Mouse (Mus musculus) lung, postnatal 14 days (tissue): ENCODE results near the gene Neurod6.
"Not testable (repeated sequence)": the region's sequence is repeated elsewhere in the genome, so short reads cannot be mapped to it uniquely, and the experiment has no call there.

Experiments
- DNase-seq: peaks from one replicate; pipeline ENCODE4 v3.0.0; 2021

Neurod6 gene

DNA sequence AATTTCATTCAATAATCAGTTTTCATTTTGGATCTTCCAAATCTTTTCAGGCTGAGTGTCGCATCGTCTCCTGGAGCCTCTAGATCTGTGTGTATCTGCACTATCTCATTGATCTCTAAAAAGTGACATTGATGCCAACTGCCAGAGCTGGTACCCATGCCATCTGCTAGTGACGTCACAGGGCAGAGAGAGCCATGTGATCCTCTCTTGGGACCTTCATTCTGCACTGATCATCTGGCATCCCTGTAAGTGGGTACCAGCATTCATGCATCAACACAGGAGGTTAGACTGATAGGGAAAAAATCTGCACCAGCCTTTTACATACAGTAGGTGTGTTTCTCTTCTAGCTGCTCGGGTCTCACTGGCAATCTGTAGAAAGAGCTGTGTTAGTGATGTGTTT, at the start of gene Neurod6:
Neurod6 (minus strand) TSS at position 290 of the 400 bp plus-strand sequence.
- DNase-seq, result no peak

- DNase-seq, result peak; percentile 60
Observed at GRCm38 (mm10) chr6:55717209-55717608, 36.1 kb upstream of the Neurod6 start.

- DNase-seq, result no peak
Observed at GRCm38 (mm10) chr6:55715446-55715845, 34.4 kb upstream of the Neurod6 start.

GRCm38 (mm10) chr6:55710913-55711312, 29.9 kb upstream of the Neurod6 start:
- not testable (repeated sequence) for DNase-seq

- DNase-seq, result no peak
Observed at GRCm38 (mm10) chr6:55704759-55705104, 23.7 kb upstream of the Neurod6 start.

DNA sequence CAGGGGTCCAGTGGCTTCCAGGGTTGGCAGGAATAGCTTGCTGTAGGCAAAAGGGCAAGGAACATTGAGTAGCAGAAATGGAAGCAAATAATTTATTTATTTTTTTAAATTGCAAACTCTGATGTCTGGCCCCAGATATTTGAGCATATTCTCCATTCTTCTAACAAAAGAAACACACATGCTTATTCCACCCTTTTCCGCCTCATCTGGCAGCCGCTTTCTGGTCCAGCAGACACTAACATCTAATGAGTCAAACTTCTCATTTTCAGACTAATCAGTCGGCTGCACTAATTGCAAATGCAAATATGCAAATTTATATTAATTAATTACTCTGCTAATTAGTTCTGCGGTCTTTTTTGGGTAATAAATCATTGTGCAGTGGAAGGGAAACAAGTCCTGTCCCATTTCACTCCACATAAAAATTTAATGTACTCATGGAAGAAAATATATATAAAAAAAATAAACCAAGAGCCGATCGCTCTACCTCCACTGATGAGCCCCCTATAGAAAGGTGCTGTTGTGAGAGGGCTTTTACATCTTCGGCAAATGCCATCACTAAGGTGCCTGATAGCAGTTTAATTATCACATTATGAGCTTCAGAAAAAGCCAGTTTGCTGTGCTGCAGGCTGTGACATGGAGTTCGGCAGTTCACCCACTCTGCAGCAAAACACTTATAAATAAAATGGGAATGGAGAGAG, 23.1 kb upstream of the Neurod6 start:
- no peak for DNase-seq

- no peak for DNase-seq
Observed at GRCm38 (mm10) chr6:55700392-55701386, 19.6 kb upstream of the Neurod6 start.

DNA sequence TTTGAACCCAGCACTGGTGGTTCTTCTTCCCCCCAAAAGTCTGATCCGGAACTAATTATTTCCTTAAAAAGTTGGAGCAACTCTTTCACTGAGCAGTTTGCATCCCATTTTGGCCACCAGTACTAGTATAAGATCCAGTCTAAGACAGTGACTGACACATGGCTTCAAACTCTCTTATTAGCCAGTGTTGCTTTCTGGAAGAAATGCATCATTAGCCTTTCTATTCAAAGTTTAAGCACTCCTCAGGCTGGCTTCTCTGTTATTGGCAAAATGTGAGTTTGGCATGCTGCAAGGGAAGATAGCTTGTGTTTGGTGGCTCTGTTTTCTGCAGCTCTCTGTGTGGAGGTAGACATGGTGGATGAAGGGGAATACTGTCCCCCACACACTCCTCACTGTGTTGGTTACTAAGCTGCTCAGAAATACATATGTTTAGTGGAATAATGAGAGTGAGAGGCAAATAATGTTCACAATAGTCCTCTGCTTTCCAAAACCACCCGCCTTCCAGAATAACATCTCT, 9.0 kb upstream of the Neurod6 start:
- no peak for DNase-seq

DNA sequence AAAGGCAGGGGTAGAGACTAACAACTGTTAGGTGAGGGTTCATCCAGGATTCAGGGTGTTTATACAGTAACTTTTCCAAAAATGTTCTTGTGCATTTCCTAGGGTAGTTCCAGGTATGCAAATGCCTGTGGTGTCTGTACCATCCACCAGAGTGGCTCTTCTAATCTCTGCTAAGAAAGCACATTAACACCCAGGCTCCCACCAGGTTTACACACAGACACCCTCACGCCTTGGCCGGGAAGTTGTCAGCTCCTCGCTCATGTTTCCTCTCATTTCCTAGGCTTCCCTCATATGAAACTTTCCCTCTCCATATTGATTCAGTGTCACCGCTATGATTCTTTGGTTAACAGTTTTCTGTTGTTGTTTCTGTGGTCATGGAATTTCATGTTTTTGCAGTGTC, 2.4 kb upstream of the Neurod6 start:
- DNase-seq, result no peak

DNA sequence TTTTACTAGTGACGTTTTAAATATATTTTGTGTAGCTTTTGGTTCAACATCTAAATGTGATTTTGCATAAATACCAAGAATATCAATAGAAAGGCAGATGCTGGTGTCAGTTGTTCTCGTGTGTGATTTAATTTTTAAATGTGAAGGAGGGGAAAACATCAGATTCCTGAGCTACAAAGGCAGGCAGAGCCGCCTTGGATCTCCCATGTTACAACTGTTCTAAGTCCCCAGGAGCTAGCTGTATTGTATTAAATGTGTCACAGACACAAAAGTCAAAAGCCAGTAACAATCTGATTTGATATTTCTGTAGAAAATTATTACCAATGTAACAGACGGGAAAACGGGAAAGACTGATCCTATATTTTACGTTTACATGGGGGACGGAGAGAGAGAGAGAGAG, 1.8 kb upstream of the Neurod6 start:
- DNase-seq, result no peak

- DNase-seq, result no peak
Observed at GRCm38 (mm10) chr6:55678571-55679185, 2.4 kb downstream of the Neurod6 start.

GRCm38 (mm10) chr6:55677326-55677725, 3.7 kb downstream of the Neurod6 start:
- no peak for DNase-seq

GRCm38 (mm10) chr6:55676663-55677311, 4.3 kb downstream of the Neurod6 start:
- no peak for DNase-seq

GRCm38 (mm10) chr6:55676141-55676662, 4.9 kb downstream of the Neurod6 start:
- no peak for DNase-seq

DNA sequence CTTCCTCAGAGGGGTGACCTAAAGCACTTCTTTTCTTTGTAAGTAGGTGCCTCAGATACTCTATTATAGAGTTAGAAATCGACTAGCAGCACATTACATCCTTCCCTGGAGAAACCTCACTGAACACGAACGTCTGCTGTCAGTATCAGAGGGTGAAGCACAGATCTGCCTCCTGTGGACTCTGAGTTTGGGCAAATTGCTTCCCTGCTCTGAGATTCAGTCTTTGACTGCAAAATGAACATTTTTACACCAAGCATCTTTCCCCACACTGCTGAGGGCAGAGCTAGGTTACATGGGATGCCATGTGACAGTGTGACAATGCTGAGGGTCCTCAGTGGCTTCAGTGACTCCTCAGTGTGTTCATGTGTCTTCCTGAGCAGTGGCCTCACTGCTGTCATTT, 13.3 kb downstream of the Neurod6 start:
- no peak for DNase-seq

DNA sequence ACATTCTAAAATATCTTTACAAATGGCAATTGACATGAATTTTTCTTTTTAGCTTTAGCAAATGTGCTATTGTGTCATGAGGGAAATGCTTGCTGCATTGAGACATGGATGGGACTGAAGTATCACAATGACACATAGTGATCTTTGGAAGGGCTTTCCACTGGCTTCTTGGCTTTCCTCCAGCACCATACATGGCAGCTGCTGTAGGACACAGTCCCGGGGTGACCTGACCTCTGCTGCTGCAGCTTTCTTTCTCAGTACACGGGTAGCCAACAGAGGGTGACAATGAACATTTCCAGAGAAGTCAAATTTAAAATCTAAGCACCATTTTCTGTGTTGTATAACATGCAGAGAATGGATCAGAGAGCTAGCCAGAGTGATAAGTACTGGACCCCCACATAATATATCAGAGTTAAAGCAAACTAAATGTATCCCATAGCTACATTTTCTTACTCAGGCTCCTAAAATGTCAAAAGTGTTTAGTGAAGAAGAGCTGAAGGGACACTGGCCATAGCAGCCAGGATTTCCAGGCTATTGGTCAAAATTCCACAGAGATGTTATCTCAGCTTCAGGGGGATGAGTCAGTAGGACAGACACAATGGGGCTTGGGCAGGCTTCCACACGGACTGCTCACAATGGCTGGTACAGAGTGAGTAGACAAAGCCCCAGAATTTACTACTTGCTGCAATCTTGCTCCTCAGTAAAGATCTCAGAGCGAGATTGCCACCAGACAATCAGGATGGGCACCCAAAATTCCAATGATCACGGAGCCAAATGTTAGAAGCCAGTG, 19.7 kb downstream of the Neurod6 start:
- DNase-seq, result no peak

- DNase-seq, result no peak
Observed at GRCm38 (mm10) chr6:55649996-55650395, 31.1 kb downstream of the Neurod6 start.

- DNase-seq, result no peak
Observed at GRCm38 (mm10) chr6:55649581-55649980, 31.5 kb downstream of the Neurod6 start.

DNA sequence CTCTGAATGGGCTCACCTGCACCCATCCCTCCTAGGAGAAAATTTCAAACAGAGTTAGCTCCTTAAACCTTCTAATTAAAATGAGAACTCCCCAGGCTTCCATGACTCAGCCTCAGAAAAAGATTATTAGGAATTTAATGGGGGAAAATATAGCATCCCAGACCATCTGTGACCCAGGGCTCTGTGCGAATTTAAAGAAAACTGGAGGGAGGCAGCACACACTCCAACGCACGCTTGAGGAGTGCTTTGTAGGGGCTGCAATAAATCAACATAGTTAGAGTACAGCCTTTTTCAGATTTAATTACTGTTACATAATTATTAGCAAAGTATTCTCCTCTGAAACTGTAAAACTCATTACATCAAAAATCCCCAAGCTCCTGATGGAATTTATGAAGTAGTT, 32.2 kb downstream of the Neurod6 start:
- no peak for DNase-seq

- DNase-seq, result no peak
Observed at GRCm38 (mm10) chr6:55647771-55648280, 33.2 kb downstream of the Neurod6 start.

DNA sequence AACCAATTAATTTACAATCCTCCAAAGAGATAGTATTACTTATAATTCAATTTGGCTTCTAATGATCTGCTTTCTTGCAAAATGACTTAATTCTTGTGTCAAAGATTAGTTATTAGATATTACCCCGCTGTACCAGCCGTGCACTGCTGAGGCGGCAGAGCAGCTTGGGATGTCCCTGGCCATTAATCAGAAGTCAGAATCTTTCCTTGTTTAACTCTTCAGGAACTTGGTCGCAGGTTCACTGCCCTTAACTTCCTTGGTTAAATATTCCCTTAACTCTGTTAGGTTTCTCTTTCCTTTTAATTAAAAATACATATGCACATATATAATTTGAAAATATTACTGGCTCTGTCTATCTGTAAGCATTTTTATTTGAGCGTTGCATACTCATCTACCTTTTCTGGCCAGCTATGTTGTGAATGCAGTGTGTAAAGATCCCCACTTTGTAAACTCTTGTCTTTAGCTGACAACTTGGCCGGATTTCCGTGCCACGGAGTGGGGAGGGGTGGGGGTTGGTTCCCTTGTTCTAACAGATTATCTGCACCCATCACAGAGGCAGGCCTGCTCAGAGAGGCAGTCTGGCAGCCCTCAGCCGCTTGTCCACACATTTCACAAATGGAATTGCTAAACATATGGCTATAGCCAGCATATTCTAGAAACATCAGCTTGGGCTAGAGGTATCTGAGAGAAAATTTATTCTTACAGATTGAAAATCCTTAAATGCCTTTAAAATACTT, 34.1 kb downstream of the Neurod6 start:
- DNase-seq, result no peak
